Mouse (Mus musculus) cerebellum, adult 2 months (tissue): ENCODE data around the gene Iars.

Experiments used
- CTCF ChIP-seq: fragments of 200-500 bp; IDR thresholded peaks from 2 replicates; pipeline ENCODE4 v1.5.1; 2011; ENCODE audit warnings: low read depth, mild to moderate bottlenecking, control low read depth, low read length, moderate library complexity, borderline replicate concordance; ENCODE audit not compliant: insufficient read depth
- POLR2A ChIP-seq: fragments of 200-500 bp; IDR thresholded peaks from 2 replicates; pipeline ENCODE4 v1.6.1; 2011; ENCODE audit warnings: low read length, control low read depth, borderline replicate concordance; ENCODE audit not compliant: insufficient read depth

- no peak for TF ChIP-seq CTCF
- no peak for TF ChIP-seq POLR2A
Measured at GRCm38 (mm10) chr13:49684266-49684665, 2.4 kb downstream of the Iars start.
